Mouse (Mus musculus): ENCODE data around the gene Kctd12b.
"Not testable (repeated sequence)": the region's sequence is repeated elsewhere in the genome, so short reads cannot be mapped to it uniquely, and the experiment has no call there.

The Kctd12b gene

GRCm38 (mm10) chrX:153695782-153696395 is at the start of gene Kctd12b:
Gene Kctd12b, minus strand, starts transcription at chrX:153696391.
- in situ Hi-C loops (cut with MboI, MseI) = no loop called here

- in situ Hi-C loops (cut with MboI, MseI) = no loop called here
These were observed 46.3 kb upstream of the Kctd12b start for GRCm38 (mm10) chrX:153742493-153742892.

GRCm38 (mm10) chrX:153735697-153736096 is 39.5 kb upstream of the Kctd12b start:
- in situ Hi-C loops (cut with MboI, MseI) = no loop called here

- in situ Hi-C loops (cut with MboI, MseI) = loop anchor here (25.0 kb wide), 1 partner anchor 362 kb away; no protein-coding TSS in a partner anchor
These were observed 28.2 kb upstream of the Kctd12b start for GRCm38 (mm10) chrX:153724400-153724799.

GRCm38 (mm10) chrX:153723110-153723916 is 27.1 kb upstream of the Kctd12b start, which contains the start of gene Nbdy:
Gene Nbdy, plus strand, starts transcription at chrX:153723590.
- in situ Hi-C loops (cut with MboI, MseI) = loop anchor here (25.0 kb wide), 1 partner anchor 361 kb away; no protein-coding TSS in a partner anchor

- in situ Hi-C loops (cut with MboI, MseI) = loop anchor here (25.0 kb wide), 1 partner anchor 357 kb away; no protein-coding TSS in a partner anchor
These were observed 23.4 kb upstream of the Kctd12b start for GRCm38 (mm10) chrX:153719602-153720001.

GRCm38 (mm10) chrX:153716716-153717115 is 20.5 kb upstream of the Kctd12b start:
- in situ Hi-C loops (cut with MboI, MseI) = loop anchor here (25.0 kb wide), 1 partner anchor 354 kb away; no protein-coding TSS in a partner anchor

- in situ Hi-C loops (cut with MboI, MseI) = loop anchor here (25.0 kb wide), 1 partner anchor 345 kb away; no protein-coding TSS in a partner anchor
These were observed 11.5 kb upstream of the Kctd12b start for GRCm38 (mm10) chrX:153707735-153708134.

- in situ Hi-C loops (cut with MboI, MseI) = loop anchor here (25.0 kb wide), 1 partner anchor 338 kb away; no protein-coding TSS in a partner anchor
These were observed 4.3 kb upstream of the Kctd12b start for GRCm38 (mm10) chrX:153700463-153700862.

GRCm38 (mm10) chrX:153668233-153668632 is 28.0 kb downstream of the Kctd12b start:
- in situ Hi-C loops (cut with MboI, MseI) = not testable (repeated sequence)

GRCm38 (mm10) chrX:153664903-153665302 is 31.3 kb downstream of the Kctd12b start:
- in situ Hi-C loops (cut with MboI, MseI) = no loop called here

GRCm38 (mm10) chrX:153656949-153657348 is 39.2 kb downstream of the Kctd12b start:
- in situ Hi-C loops (cut with MboI, MseI) = no loop called here

- in situ Hi-C loops (cut with MboI, MseI) = no loop called here
These were observed 55.6 kb downstream of the Kctd12b start for GRCm38 (mm10) chrX:153640615-153641014.

GRCm38 (mm10) chrX:153636247-153636646 is 59.9 kb downstream of the Kctd12b start:
- in situ Hi-C loops (cut with MboI, MseI) = no loop called here

All from regulatory T cell (primary cell).